Mouse (Mus musculus) small intestine, adult 10 weeks (tissue): ENCODE measurements around the gene Klk1. TPM values are rescaled to one million over a fixed set of nuclear protein-coding genes. Genes with fewer than 3 reads are reported as not detected.

ENCODE experiments used
- polyA plus RNA-seq: library from polyadenylated mRNA; stranded (reverse); fragments of 350-450 nt; fragmentation: Illumina TruSeq; extraction: RNeasy Lipid Tissue Mini Kit (QIAGEN cat#74804); gene quantifications from one replicate; pipeline ENCODE4 v1.2.3, GENCODE M21; 2014; ENCODE audit warnings: low replicate concordance

Klk1 gene
- polyA plus RNA-seq, result 65.0 TPM

GRCm38 (mm10) chr7:44225076-44225475, at the start of gene Klk1:
Gene Klk1 (plus strand): TSS chr7:44225360.

DNA sequence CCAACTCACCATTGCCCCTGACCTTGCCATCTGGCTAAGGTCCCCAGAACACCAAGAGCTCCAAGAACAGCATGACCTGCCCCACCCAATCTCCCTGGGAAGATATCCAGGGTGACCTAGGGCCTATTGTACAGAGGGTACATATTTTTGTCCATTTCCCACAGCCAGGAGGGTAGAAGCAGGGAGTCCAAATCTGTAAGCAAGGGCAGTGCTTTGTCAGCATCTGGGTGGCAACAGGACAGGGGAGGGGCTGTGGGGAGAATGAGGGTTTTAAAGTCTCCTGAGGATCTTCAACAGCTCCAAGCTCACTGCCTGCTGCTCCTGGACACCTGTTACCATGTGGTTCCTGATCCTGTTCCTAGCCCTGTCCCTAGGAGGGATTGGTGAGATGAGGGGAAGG, 37.2 kb upstream of the Klk1 start, which contains the start of gene Klk1b24:
Gene Klk1b24 (plus strand): TSS at position 301 of the 400 bp plus-strand sequence.

GRCm38 (mm10) chr7:44197891-44198290, 27.3 kb upstream of the Klk1 start, which contains the start of gene Klk1b3:
Gene Klk1b3 (plus strand): TSS chr7:44198191.

GRCm38 (mm10) chr7:44207135-44207534, 18.0 kb upstream of the Klk1 start, which contains the start of gene Klk1b4:
Gene Klk1b4 (plus strand): TSS chr7:44207435.

GRCm38 (mm10) chr7:44215645-44216044, 9.5 kb upstream of the Klk1 start, which contains the start of gene Klk1b5:
Gene Klk1b5 (plus strand): TSS chr7:44215945.

DNA sequence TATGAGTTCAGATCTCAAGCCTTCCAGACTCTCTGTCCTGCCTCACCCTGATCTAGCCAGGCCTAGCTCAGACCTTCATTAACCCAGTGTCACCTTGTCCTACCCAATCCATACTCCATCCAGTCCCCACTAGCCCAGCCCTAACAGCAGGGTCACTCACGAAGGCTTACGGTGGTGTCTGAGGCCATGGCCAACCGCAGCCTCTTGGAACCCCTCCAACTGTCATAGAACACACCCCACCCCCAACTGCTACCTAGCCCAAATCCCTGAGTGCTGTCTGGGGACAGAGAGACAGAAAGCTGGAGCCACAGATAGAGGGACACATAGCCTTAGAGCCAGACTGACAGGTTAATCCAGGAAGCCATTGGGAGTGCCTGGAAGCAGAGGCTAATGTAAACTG, 10.7 kb downstream of the Klk1 start, which contains the start of gene Gm36864:
Gene Gm36864 (plus strand): TSS at position 269 of the 400 bp plus-strand sequence.

DNA sequence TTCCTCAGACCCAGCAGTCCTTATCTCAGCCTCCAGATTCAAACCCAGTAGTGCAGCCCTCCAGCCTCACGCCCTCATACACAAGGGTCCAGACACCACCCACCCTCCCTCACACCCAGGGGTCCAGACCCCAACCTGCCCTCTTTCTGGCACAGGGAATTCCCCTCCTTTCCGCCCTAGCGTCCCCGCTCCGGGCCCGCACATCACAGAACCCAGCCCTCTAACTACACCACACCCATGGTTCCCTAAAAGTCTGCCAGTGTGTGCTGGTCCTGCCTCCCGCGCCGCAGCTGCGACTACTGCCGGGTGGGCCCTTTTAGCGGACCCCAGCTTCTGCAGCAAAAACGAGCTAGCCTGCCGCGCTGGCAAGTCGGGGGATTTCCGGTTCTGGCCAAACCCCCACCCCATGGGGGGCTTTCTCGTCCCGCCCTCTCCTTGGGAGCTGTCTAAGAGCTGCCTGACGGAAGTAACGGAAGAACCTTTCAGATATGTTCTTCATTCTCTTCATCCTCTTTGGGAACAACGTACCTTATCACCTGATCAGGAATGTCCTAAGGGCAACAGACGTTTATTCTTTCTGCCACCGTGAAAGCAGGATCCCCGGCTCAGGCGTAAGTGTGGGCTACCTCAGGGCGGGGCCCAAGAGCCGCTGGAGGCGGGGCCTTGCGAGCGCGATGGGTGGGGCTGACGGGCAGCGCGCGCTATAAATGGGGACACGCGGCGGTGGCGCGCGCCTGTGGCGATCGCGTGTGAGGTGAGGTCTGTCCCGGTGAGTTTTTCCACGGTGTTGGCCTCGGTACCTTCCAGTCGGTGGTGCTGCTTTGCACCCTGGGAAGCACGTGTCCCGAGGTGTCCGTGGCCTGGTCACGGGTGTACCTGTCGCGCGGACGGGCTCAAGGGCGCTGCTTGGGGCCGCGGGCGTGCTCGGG, 21.2 kb downstream of the Klk1 start, which contains the start of the genes 1700028J19Rik and 2410002F23Rik:
Gene 1700028J19Rik (minus strand): TSS at position 641 of the 929 bp plus-strand sequence.
Gene 2410002F23Rik (plus strand): TSS at position 668 of the 929 bp plus-strand sequence.

GRCm38 (mm10) chr7:44257278-44257677, 32.1 kb downstream of the Klk1 start, which contains the start of gene Acp4:
Gene Acp4 (minus strand): TSS chr7:44257378.

GRCm38 (mm10) chr7:44261147-44261546, 36.0 kb downstream of the Klk1 start, which contains the start of gene Gm15517:
Gene Gm15517 (plus strand): TSS chr7:44261447.

Other genes with a start within 250 kb of the Klk1 start
- not detected for gene Klk1b9, start 249.3 kb upstream of the Klk1 start, polyA plus RNA-seq
- gene Klk1b11, start 229.5 kb upstream of the Klk1 start, polyA plus RNA-seq, result not detected
- not detected for gene Klk1b26, start 213.2 kb upstream of the Klk1 start, polyA plus RNA-seq
- not detected for gene Klk1b27, start 173.1 kb upstream of the Klk1 start, polyA plus RNA-seq
- not detected for gene Klk1b21, start 123.0 kb upstream of the Klk1 start, polyA plus RNA-seq
- not detected for gene Klk1b22, start 112.7 kb upstream of the Klk1 start, polyA plus RNA-seq
- gene Klk1b16, start 88.6 kb upstream of the Klk1 start, polyA plus RNA-seq, result not detected
- gene Klk1b24, start 37.1 kb upstream of the Klk1 start, polyA plus RNA-seq, result not detected
- gene Klk1b3, start 27.2 kb upstream of the Klk1 start, polyA plus RNA-seq, result not detected
- not detected for gene Klk1b4, start 17.9 kb upstream of the Klk1 start, polyA plus RNA-seq
- 0.71 TPM for gene Klk1b5, start 9.4 kb upstream of the Klk1 start, polyA plus RNA-seq
- gene Gm36864, start 10.8 kb downstream of the Klk1 start, polyA plus RNA-seq, result not detected
- gene 1700028J19Rik, start 21.3 kb downstream of the Klk1 start, polyA plus RNA-seq, result 0.63 TPM
- 39.8 TPM for gene 2410002F23Rik, start 21.4 kb downstream of the Klk1 start, polyA plus RNA-seq
- not detected for gene Acp4, start 32.0 kb downstream of the Klk1 start, polyA plus RNA-seq
- not detected for gene Gm15517, start 36.1 kb downstream of the Klk1 start, polyA plus RNA-seq
- 0.30 TPM for gene Clec11a, start 81.5 kb downstream of the Klk1 start, polyA plus RNA-seq
- gene Shank1, start 84.9 kb downstream of the Klk1 start, polyA plus RNA-seq, result 0.04 TPM
- gene Syt3, start 158.7 kb downstream of the Klk1 start, polyA plus RNA-seq, result not detected
- not detected for gene 1700008O03Rik, start 160.5 kb downstream of the Klk1 start, polyA plus RNA-seq
- not detected for gene Lrrc4b, start 203.7 kb downstream of the Klk1 start, polyA plus RNA-seq
- gene Aspdh, start 240.0 kb downstream of the Klk1 start, polyA plus RNA-seq, result not detected
- 1.0 TPM for gene Josd2, start 242.6 kb downstream of the Klk1 start, polyA plus RNA-seq